Mouse (Mus musculus) erythroblast, embryonic 14.5 days (primary cell): ENCODE results near the gene Msantd2. TPM values are rescaled to one million over a fixed set of nuclear protein-coding genes. Genes with fewer than 3 reads are reported as not detected.
A peak's percentile ranks its signal among the peaks of the same experiment; 100 is the strongest.

Source experiments
- H3K27me3 ChIP-seq: 2 replicates; pipeline ENCODE4 v1.6.1; 2012; ENCODE audit warnings: inconsistent platforms; ENCODE audit not compliant: control insufficient read depth
- H3K36me3 ChIP-seq: 2 replicates; pipeline ENCODE4 v1.6.1; 2012; ENCODE audit warnings: mild to moderate bottlenecking, inconsistent platforms; ENCODE audit not compliant: control insufficient read depth
- H3K4me1 ChIP-seq: 2 replicates; pipeline ENCODE4 v1.6.1; 2012; ENCODE audit warnings: inconsistent platforms; ENCODE audit not compliant: control insufficient read depth
- H3K4me3 ChIP-seq: replicated peaks from 2 replicates; pipeline ENCODE3; 2012; ENCODE audit warnings: moderate library complexity, mild to moderate bottlenecking, inconsistent platforms
- H3K9me3 ChIP-seq: 2 replicates; pipeline ENCODE4 v1.6.1; 2012; ENCODE audit warnings: low read length, inconsistent platforms, mixed read lengths; ENCODE audit not compliant: control insufficient read depth
- GATA1 ChIP-seq: IDR thresholded peaks from 2 replicates; pipeline ENCODE4 v1.6.1; 2012; ENCODE audit warnings: low read length, inconsistent platforms, mixed read lengths
- TAL1 ChIP-seq: IDR thresholded peaks from 3 replicates; pipeline ENCODE4 v1.6.1; 2012; ENCODE audit warnings: low read length, inconsistent platforms, mixed read lengths
- polyA plus RNA-seq: library from polyadenylated mRNA; stranded (reverse); fragments of >175 nt; gene quantifications from 2 replicates; pipeline ENCODE4 v1.2.3, GENCODE M21; 2012

Msantd2 gene
- 0.21 and 0.63 TPM in 2 replicates for polyA plus RNA-seq

DNA sequence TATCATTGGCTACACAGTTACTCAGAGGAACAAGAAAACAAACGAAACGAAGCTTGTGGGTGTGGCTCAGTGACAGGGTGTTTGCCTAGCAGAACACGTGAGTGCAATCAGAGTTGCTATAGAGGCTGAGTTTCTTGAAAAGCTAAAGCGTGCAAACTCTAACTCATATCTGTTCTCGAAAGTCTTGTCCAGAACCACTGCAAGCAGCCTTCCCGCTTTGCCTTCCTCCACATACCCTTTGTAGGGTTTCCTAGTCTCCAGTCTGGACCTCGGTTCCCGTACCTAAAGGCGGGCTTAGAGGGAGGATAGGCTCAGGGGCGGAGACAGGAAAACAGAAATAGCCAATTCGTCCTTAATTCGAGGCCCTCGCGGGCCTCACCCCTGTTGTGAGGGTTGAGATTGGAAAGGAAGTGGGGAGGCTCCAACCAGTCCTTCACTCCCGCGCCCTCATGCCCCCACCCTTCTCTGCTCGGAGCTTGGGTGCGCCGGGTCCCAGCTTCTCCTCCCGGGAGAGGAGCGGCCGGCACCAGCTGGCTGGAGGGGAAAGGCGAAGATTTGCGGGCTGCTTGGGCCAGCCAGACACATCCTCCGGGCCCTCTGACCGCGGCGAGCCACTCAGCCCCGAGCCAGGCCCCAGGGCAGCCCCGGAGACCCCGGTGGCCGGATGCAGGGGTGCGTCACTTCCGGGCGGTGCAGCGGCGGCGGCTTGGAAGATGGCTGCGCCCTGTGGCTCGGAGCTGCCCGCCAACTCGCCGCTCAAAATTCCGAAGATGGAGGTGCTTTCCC lies at the start of gene Msantd2:
Msantd2 (plus strand) TSS at position 709 of the 786 bp plus-strand sequence.
- Histone ChIP-seq H3K9me3 (no peaks in the 10 kb centered on the region), H3K27me3 (no peaks in the 10 kb centered on the region)
- TF ChIP-seq GATA1 = no peak
- no peak for TF ChIP-seq TAL1

DNA sequence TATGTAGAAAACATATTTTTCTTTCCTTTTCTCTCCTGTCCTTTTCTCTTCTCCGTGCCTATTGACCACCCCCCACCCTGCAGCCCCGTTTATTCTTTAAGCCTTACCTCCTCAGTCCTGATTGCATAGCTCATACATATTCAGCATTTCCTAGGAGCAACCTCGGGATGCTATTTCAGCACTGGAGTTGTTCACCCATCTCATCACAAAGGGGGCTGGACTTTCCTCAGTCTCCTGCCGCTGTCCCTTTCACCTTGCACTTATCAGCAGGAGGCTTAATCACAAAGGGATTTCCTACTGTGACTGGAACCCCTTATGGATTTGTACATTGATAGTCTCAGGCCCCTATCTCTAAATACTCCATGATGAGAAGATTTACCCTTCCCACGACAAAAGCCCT lies 36.7 kb upstream of the Msantd2 start:
- Histone ChIP-seq H3K27me3 (peaks cover 70% of the 10 kb centered on the region), H3K36me3 (no peaks in the 10 kb centered on the region), H3K4me1 (no peaks in the 10 kb centered on the region), H3K4me3 (no peak overlapping the region), H3K9me3 (no peaks in the 10 kb centered on the region)
- TF ChIP-seq TAL1 (no peak), GATA1 (no peak)

More for the DNA sequence above, at the start of gene Msantd2:
- Histone ChIP-seq H3K36me3 (no peaks in the 10 kb centered on the region; the same call in 1 of the 2 replicates), H3K4me3 (peak within 1 kb of the TSS; percentile 91), H3K4me1 (peaks cover 25% of the 10 kb centered on the region)

DNA sequence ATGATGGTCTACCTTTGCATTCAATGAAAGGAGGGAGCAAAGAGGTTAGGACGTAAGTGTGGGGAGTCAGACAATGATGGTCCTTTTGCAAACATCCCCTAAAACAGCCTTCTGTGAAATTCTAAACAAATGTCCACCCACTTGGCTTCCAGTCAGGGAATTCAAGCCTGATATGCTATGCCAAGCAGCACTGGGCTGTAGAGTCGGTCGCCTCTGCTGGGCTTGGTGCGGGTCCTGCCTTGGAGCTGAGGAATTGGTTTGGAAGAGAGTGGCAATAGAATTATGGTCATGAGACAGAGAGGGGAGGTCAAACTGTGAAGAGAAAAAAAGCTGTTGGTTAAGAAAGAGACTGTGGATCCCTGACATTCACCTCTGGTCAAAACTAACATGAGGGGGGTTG lies 35.8 kb upstream of the Msantd2 start:
- Histone ChIP-seq H3K27me3 (peaks cover 78% of the 10 kb centered on the region), H3K4me1 (no peaks in the 10 kb centered on the region), H3K36me3 (no peaks in the 10 kb centered on the region), H3K4me3 (no peak overlapping the region), H3K9me3 (no peaks in the 10 kb centered on the region)
- TF ChIP-seq TAL1 (no peak), GATA1 (no peak)

DNA sequence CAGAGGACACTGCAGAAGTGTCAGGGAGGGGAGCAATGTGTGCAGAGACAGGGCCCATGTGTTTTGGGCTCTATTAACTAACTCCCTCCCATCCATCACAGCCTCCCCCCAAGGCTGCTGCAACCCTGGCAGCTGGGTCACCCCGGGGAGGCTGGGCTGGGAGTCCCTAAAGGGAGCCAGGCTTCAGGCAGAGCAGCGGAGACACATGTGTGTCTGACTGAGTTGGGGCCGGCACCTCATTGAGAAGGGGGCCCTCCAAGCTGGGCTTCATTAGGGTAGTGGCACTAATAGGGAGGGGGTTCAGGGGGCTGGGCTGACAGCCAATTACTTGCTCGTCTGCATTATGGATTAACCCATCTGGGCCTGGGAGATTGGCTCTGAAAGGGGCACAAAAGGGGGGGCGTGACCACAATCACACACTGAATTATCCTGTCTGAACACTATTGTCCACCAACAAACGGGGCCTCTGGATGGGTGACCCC lies 35.1 kb upstream of the Msantd2 start:
- H3K9me3 ChIP-seq = no peaks in the 10 kb centered on the region
- TF ChIP-seq GATA1 (no peak), TAL1 (no peak)
- no peaks in the 10 kb centered on the region for H3K4me1 ChIP-seq
- H3K27me3 ChIP-seq = peaks cover 83% of the 10 kb centered on the region
- H3K36me3 ChIP-seq = no peaks in the 10 kb centered on the region
- no peak overlapping the region for H3K4me3 ChIP-seq

DNA sequence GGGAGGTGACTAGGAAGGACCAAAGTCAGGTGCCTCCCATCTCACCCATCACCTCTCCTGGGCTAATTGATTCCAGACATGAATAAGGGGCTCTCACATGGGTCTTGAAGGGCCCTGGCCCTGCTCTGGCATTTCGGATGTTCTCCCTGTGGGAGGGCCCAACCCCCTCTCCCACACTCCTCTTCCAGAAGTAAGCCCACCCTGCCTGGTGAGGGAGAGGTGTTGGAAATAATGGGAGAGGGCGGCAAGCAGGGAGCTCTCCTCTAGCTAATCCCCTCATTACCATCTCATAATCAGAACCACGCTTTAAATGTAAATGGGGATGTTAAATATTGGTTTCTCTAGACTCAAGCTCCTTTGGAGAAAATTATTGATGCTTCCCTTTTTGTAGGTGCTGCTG lies 34.1 kb upstream of the Msantd2 start:
- Histone ChIP-seq H3K4me3 (no peak overlapping the region), H3K4me1 (no peaks in the 10 kb centered on the region), H3K27me3 (peaks cover 90% of the 10 kb centered on the region), H3K36me3 (no peaks in the 10 kb centered on the region), H3K9me3 (no peaks in the 10 kb centered on the region)
- TF ChIP-seq TAL1 (no peak), GATA1 (no peak)

DNA sequence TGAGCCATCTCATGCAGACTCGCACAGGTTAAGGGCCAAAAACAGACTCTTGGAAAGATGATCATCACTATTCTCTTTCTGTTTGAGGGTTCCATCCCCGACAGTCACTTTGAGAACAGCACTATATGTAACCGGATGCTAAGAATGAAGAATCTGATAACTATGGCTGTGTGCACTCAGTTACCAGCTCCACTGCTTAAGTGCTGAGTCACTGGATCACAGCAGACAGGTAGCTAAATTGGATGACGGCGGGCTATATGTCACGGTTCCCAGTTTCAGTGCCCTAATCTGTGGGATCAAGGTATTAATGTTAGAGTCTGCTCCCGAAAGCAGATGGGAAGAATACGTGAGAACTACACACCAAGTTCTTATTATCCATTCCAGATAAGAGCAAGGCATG lies 33.3 kb upstream of the Msantd2 start:
- Histone ChIP-seq H3K4me3 (no peak overlapping the region), H3K36me3 (no peaks in the 10 kb centered on the region), H3K9me3 (no peaks in the 10 kb centered on the region), H3K4me1 (0 out of 2 replicates have a peak, but pooled peaks cover 1% of the 10 kb centered on the region), H3K27me3 (peaks cover 96% of the 10 kb centered on the region)
- no peak for TF ChIP-seq GATA1

DNA sequence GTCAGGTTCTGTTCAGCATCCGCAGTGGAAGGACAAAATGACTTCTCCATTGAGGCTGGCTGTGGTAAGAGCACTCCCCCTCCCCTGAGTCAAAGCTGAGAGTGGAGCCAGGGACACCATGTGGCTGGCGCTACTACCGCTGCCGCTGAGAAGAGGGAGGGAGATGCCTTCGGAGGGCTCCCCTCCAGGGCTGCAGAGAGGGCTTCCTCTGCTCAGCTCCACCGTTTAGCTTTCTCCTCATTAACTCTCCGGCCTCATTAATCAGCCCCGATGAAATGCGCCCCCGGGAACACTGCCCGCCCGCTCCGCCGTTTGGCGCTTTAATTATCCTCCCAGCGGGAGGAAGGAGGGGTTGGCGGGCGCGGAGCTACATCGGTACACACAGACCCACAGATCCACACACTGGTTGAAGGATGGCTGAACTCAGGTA lies 32.6 kb upstream of the Msantd2 start:
- Histone ChIP-seq H3K4me3 (no peak overlapping the region), H3K36me3 (no peaks in the 10 kb centered on the region), H3K4me1 (0 out of 2 replicates have a peak, but pooled peaks cover 1% of the 10 kb centered on the region), H3K27me3 (peaks cover 99% of the 10 kb centered on the region), H3K9me3 (no peaks in the 10 kb centered on the region)
- TF ChIP-seq GATA1 (no peak), TAL1 (no peak)

DNA sequence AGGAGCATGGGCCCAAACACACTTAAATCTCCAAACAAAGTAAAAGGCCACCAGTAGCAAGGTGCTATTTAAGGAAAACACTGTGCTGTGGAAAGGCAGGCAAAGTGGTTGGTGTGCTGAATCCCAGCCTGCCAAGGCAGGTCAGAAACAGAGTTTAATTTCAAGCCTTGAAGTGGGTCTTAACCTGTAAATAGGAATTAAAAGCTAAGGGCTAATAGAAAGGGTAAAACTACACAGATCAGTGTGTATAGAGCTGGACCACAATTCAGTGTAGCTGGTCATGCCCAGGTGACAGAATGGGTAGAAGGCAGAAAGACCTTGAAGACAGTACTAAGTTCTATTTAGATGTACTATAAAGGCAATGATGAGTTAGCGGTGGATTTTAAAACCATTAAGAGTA lies 32.0 kb upstream of the Msantd2 start:
- Histone ChIP-seq H3K4me1 (0 out of 2 replicates have a peak, but pooled peaks cover 1% of the 10 kb centered on the region), H3K4me3 (no peak overlapping the region), H3K36me3 (no peaks in the 10 kb centered on the region), H3K27me3 (peaks cover 99% of the 10 kb centered on the region), H3K9me3 (no peaks in the 10 kb centered on the region)
- TF ChIP-seq GATA1 (no peak), TAL1 (no peak)

DNA sequence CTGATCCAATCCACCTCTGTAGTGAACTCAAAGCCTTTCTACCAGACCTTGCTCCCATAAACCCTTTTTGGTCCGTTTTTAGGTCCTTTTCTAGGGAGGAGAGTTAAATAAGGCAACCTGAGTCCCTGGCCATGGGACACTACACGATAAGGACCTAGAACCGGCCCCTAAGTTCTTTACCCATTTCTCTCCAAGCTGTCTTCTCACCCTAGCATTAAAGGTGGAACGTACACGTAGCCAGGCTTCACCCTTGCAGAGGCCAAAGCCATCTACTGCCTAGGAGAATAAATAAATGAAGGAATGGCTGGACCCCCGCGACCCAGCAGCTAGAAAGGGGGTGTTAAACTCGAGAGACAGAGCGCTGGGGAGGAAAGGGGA lies 29.5 kb upstream of the Msantd2 start:
- Histone ChIP-seq H3K4me3 (no peak overlapping the region), H3K27me3 (peaks cover 88% of the 10 kb centered on the region), H3K4me1 (0 out of 2 replicates have a peak, but pooled peaks cover 1% of the 10 kb centered on the region)

More for the DNA sequence above, 29.5 kb upstream of the Msantd2 start:
- no peaks in the 10 kb centered on the region for H3K36me3 ChIP-seq
- no peaks in the 10 kb centered on the region for H3K9me3 ChIP-seq
- TF ChIP-seq GATA1 (no peak), TAL1 (no peak)
